Mouse (Mus musculus) urinary bladder, postnatal 25 days (tissue): ENCODE results near the gene Prss34.

Experiments
- DNase-seq: peaks from one replicate; pipeline ENCODE4 v3.0.0; 2022; ENCODE audit warnings: low spot score

The Prss34 gene

DNA sequence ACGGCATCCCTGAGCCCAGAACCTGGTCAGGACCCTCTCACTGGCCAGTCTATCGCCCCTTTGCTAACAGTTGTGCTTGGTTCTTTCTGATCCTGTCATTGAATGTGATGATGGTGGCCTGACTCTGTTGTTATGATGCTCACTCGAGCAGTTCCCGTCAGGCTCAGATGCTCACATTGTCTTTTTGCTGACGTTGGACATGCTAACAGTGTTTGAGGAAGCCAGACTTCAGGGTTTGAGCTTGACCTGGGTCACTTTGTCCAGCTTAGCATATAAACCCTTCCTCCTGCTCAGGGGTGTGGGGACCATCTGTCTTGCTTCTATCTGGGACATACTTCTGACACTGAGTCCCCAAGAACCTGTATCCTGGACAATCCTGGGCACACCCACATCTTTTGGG is 20.2 kb downstream of the Prss34 start, which contains the start of gene Prss29:
TSS of gene Prss29 (plus strand) at position 301 of the 400 bp plus-strand sequence.
- DNase-seq, result no peak

DNA sequence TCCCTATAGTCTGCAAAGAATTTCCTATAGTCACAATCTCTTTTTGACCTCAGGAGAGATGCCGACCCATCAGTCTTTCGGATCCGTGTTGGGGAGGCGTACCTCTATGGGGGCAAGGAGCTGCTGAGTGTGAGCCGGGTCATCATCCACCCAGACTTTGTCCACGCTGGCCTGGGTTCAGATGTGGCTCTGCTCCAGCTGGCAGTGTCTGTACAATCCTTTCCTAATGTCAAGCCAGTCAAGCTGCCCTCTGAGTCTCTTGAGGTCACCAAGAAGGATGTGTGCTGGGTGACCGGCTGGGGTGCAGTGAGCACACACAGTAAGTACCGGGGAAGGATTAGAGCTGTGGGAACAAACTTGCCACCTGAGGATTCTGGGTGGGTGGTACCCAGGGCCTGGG is 22.6 kb downstream of the Prss34 start:
- DNase-seq, result no peak

DNA sequence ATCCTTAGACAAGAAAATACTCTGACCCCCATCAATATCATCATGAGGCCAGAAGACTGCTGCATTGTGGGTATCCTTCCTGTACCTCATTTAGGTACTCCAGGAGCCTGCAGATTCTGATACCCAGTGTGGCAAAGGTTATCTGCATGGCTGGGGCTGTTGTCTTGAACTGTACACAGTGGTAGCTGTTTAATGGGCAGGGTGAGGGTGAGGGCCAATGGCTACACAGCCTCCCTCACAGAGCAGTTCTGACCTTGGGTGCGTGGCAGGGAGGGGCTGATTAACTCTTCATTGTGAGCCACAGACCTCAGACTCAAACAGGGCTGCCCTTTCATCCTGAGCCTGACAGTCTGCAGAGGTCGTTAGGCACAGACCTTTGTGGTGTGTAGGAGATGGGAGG is 24.7 kb downstream of the Prss34 start:
- no peak for DNase-seq

DNA sequence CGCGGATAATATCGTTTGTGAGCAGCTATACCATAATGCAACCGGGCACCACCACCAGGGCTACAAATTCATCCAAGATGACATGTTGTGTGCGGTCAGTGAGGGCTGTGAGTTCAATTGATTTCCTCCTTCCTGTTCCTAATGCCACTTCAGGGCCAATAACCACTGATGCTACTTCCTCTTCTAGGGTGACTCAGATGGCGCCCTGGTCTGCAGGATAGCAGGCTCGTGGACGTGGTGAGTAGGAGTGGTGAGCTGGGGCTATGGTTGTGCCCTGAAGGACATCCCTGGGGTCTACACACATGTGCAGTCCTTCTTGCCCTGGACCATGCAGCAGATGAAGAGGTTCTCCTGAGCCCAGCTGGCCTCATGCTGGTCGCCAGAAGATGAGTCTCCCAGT is 34.1 kb downstream of the Prss34 start:
- DNase-seq, result no peak

DNA sequence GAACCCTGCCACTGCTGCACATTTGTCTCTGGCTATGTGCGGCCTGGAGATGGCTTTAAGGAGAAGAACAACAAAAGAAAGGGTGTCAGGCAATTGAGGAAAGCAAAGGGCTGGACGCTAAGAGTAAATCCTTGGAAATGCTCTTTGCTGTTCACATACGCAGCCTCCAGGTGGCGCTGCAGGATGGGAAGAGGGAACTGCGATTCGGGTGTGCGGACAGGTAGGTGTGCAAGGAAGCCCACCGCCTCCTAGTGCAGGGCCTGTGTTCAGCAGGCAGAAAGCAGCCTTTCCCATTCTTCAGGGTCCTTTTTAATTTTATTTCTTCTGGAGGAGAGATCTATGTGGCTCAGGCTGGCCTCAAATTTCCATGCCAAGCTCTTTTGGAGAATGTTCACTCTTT is 35.7 kb downstream of the Prss34 start:
- DNase-seq, result peak; percentile 63

DNA sequence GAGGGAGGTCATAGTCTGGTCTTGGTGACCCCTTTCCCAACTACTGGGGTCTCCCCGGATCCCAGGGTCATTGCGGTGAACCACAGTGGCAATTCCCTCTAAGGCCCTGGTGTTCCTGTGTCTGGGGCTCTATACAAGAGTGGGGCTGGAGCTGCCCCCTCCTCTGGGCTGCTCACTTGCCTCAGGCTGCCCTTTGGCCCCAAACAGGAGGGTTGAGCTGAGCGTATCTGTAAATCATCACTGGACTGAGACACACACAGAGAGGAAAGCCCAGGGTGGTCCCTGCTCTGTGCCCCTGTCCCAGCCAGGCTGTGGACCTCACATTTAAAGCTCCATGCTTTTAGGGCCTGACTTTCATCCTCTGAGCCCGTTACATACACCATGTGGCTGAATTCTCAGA is 40.0 kb downstream of the Prss34 start:
- DNase-seq, result no peak

DNA sequence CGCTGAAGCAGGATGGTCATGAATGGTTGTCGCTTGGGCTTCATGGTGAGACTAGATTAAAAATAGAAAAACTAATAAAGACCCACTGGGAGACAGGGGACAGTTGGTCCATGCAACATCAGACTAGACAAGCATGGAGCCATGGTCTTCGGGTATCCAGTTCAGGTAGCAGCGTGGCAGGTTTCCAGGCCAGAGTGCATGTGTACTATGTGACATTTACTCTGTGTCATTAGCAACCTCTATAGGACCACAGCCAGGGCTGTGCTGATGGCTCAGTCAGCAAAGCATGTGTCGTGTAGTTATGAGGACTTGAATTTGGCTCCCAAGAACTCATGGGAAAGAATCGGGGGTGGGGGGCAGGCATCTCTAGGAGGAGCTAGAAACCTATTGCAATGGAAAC is 41.8 kb downstream of the Prss34 start:
- no peak for DNase-seq

DNA sequence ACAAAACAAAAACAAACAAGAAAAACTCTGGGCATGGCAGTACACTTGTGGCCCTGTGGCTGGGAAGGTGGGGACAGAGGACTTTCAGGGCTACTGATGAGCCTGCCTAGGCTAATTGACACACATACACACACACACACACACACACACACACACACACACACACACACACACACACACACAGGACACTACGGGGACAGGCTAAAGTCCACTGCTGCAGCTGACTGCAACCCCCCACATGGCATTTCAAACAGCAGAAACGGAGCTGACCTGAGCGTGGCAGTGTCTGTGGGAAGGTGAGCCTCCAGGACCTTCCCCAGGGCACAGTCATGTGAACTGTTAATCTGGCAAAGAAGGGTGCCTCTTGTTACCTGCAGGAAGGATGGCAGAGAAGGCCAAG is 43.3 kb downstream of the Prss34 start:
- no peak for DNase-seq

DNA sequence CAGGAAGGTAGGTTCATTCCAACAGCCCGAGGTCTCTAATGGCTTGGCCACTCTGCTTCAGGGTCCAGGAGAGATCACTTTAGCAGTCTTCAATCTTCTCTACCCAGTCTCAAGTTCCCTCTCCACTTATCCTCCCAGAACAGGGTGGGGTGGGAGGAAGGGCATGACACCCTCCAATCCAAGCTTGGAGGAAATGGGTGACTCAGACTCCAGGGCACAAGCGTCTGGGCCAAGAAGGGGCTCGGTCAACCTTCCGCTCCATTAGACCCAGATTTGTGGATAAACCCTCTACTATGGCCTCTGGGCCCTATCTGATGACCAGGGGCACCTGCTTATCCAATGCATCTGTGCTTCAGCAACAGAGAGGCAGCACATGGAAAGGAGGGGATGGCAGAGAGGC is 47.3 kb downstream of the Prss34 start, which contains the start of gene Tpsab1:
TSS of gene Tpsab1 (minus strand) at position 101 of the 400 bp plus-strand sequence.
- DNase-seq, result no peak
